Mouse (Mus musculus): ENCODE measurements around the gene Fam107a.

DNA sequence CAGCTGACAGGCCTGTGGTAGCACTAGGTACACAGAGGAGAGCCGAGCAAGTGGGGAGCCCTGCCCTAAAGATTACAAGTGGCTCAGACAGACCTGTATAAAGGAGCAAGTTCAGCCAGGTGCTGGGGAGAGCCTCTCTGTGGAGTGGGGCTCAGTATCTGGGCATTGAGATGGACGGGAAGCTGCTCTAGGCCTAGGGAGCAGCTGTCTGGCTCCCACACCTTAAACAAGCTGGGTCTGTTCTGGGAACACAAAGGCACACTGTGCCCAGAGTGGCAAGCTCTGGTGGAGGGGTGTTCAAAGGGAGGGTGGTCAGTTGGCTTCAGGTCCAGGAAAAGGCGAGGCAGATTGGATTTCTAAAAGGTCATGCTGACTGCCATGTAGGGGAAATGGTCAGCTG is 12.8 kb downstream of the Fam107a start:
- TF ChIP-seq CTCF (IDR thresholded peaks at IDR 0.05; ENCODE audit: low read depth): no peak
- TF ChIP-seq EP300 (optimal IDR thresholded peaks at IDR 0.05): no peak

Measured in stomach, postnatal 0 days (tissue).